Mouse (Mus musculus): ENCODE data around the gene Napsa. TPM values are rescaled to one million over a fixed set of nuclear protein-coding genes. Genes with fewer than 3 reads are reported as not detected.

Napsa gene
- polyA plus RNA-seq, 1 experiment, result not detected

DNA sequence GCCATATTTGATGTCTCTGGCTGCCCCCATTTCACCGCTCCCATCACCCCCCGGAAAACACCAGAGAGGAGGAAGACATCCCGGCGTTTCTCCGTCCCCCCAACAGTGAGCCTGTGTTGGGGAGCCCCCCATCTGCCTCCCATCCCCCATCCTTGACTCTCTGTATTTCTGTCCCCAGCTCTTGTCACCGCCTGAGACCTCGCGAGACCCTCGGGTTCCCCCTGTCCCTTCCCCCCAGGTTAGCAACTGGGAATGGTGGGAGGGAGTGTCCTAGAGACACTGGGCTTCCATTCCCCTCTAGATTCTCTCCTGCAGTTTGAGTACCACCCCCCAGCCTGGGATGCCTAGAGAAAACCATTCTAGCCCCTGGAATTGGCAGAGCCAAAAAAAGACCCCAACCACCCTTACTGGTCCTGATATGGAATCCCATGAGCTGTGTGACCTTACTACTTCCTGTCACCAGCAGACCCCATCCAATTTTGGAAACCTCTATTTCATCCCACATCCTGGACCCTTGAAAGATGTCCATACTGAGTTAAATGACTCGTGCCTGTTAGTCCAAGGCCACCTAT, 28.6 kb downstream of the Napsa start:
- no peak for TF ChIP-seq MYOD1 (IDR thresholded peaks at IDR 0.05; ENCODE audit: control insufficient read depth, insufficient read length, low read depth)
- TF ChIP-seq USF1 (IDR thresholded peaks at IDR 0.05; ENCODE audit: low read depth), result no peak
- TF ChIP-seq MAX (IDR thresholded peaks at IDR 0.05), result no peak
- TF ChIP-seq MYOG (IDR thresholded peaks at IDR 0.05; ENCODE audit: control insufficient read depth, extremely low read depth, insufficient read length), result no peak
- no peak for TF ChIP-seq CEBPB (IDR thresholded peaks at IDR 0.05; ENCODE audit: low read depth)
- no peak for TF ChIP-seq CTCF (IDR thresholded peaks at IDR 0.05; ENCODE audit: control insufficient read depth, insufficient read depth, insufficient read length)
- no peak for TF ChIP-seq FOSL1 (IDR thresholded peaks at IDR 0.05; ENCODE audit: insufficient read depth, low read length, poor library complexity, severe bottlenecking)
- H3K27me3 ChIP-seq (ENCODE audit: control insufficient read depth, insufficient read depth, insufficient read length), result peaks cover 62% of the 10 kb centered on the region
- no peak overlapping the region for H3K4me3 ChIP-seq (ENCODE audit: insufficient read depth, poor library complexity, severe bottlenecking)
- H3K79me2 ChIP-seq (ENCODE audit: control insufficient read depth, insufficient read depth), result no peaks in the 10 kb centered on the region
- no peak overlapping the region for H3ac ChIP-seq (ENCODE audit: control insufficient read depth, insufficient read length, low read depth)
- no peaks in the 10 kb centered on the region for H3K79me3 ChIP-seq (ENCODE audit: low read depth)
- no peaks in the 10 kb centered on the region for H3K36me3 ChIP-seq (ENCODE audit: control insufficient read depth, insufficient read depth)

DNA sequence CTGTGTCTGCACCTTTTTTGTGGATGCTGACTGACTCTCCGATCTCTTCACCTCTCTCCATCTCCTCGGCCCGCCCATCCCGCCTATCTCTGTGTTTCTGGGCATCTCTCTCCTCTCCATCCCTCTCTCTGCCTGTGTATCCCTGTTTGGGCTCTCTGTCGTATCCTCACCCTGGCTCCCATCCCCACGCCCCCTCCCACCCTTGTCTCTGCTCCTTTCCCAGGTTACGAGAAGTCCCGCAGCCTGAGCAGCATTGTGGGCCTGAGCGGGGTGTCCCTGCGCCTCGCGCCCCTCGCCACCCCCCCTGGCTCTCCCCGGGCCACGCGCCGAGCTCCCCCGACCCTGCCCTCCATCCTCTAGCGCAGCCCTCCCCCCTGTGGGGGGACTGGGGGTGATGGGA, 29.5 kb downstream of the Napsa start:
- TF ChIP-seq MYOG (IDR thresholded peaks at IDR 0.05; ENCODE audit: control insufficient read depth, extremely low read depth, insufficient read length) (no peak), MYOD1 (IDR thresholded peaks at IDR 0.05; ENCODE audit: control insufficient read depth, insufficient read length, low read depth) (no peak), CTCF (IDR thresholded peaks at IDR 0.05; ENCODE audit: control insufficient read depth, insufficient read depth, insufficient read length) (no peak), MAX (IDR thresholded peaks at IDR 0.05) (no peak), USF1 (IDR thresholded peaks at IDR 0.05; ENCODE audit: low read depth) (no peak), FOSL1 (IDR thresholded peaks at IDR 0.05; ENCODE audit: insufficient read depth, low read length, poor library complexity, severe bottlenecking) (no peak), CEBPB (IDR thresholded peaks at IDR 0.05; ENCODE audit: low read depth) (no peak)
- Histone ChIP-seq H3K27me3 (ENCODE audit: control insufficient read depth, insufficient read depth, insufficient read length) (peaks cover 71% of the 10 kb centered on the region), H3K79me3 (ENCODE audit: low read depth) (no peaks in the 10 kb centered on the region), H3K36me3 (ENCODE audit: control insufficient read depth, insufficient read depth) (no peaks in the 10 kb centered on the region), H3ac (ENCODE audit: control insufficient read depth, insufficient read length, low read depth) (no peak overlapping the region), H3K79me2 (ENCODE audit: control insufficient read depth, insufficient read depth) (no peaks in the 10 kb centered on the region), H3K4me3 (ENCODE audit: insufficient read depth, poor library complexity, severe bottlenecking) (no peak overlapping the region)

DNA sequence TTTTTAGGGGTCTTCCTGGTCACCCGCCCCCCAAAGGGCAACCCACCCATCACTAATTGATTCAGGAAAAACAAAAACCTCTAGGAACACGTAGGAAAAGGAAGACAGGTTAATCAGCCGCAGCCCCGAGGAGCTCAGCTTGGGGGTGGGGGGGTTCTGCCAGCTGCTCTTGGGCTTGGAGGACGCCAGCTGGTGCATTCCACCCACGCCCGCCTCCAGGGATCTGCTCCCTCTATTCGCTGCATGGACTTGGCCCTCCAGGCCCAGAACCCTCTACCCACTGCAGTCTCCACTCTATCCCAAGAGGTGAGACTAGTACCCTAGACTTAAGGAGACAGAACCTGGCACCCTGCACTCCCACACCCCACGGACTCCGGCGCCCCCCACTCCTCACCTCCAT, 30.3 kb downstream of the Napsa start:
- no peaks in the 10 kb centered on the region for H3K79me3 ChIP-seq (ENCODE audit: low read depth)
- no peaks in the 10 kb centered on the region for H3K79me2 ChIP-seq (ENCODE audit: control insufficient read depth, insufficient read depth)
- no peaks in the 10 kb centered on the region for H3K36me3 ChIP-seq (ENCODE audit: control insufficient read depth, insufficient read depth)
- TF ChIP-seq CEBPB (IDR thresholded peaks at IDR 0.05; ENCODE audit: low read depth) (no peak), USF1 (IDR thresholded peaks at IDR 0.05; ENCODE audit: low read depth) (no peak), MYOG (IDR thresholded peaks at IDR 0.05; ENCODE audit: control insufficient read depth, extremely low read depth, insufficient read length) (no peak), CTCF (IDR thresholded peaks at IDR 0.05; ENCODE audit: control insufficient read depth, insufficient read depth, insufficient read length) (no peak), FOSL1 (IDR thresholded peaks at IDR 0.05; ENCODE audit: insufficient read depth, low read length, poor library complexity, severe bottlenecking) (no peak), MAX (IDR thresholded peaks at IDR 0.05) (no peak), MYOD1 (IDR thresholded peaks at IDR 0.05; ENCODE audit: control insufficient read depth, insufficient read length, low read depth) (no peak)
- peaks cover 71% of the 10 kb centered on the region for H3K27me3 ChIP-seq (ENCODE audit: control insufficient read depth, insufficient read depth, insufficient read length)
- no peak overlapping the region for H3K4me3 ChIP-seq (ENCODE audit: insufficient read depth, poor library complexity, severe bottlenecking)
- no peak overlapping the region for H3ac ChIP-seq (ENCODE audit: control insufficient read depth, insufficient read length, low read depth)

DNA sequence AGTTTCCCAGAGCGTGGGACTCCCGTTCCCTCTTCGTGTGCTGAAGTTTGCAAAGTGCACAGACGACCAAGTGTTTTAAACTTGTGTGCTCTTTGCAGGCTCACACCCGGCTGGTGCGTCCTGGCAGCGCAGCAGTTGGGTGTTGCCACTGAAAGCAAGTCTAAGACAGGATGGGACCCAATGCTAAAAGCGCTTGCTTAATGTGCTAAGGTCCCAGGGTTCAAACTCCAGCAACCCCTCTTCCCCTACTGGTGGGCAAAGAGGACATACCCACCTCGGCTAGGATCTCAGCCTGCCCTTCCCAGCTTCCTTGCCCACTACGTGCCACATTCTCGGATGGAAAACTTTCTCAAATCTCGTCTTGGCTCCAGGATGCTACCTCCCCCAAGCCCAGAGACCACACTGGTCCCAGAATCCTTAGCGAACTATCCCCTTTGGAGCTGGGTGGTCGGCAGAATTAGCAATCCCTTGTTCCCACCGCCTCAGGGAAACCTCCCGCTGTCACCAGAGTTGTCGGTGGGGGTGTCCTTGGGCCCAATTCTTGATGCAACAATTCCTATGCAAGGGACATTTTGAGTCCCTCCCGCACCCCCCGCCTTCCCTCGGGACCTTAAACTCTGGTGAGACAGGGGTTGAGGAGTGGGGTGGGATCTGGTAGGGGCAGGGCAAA, 31.1 kb downstream of the Napsa start:
- Histone ChIP-seq H3K27me3 (ENCODE audit: control insufficient read depth, insufficient read depth, insufficient read length) (peaks cover 70% of the 10 kb centered on the region), H3K36me3 (ENCODE audit: control insufficient read depth, insufficient read depth) (no peaks in the 10 kb centered on the region), H3K4me3 (ENCODE audit: insufficient read depth, poor library complexity, severe bottlenecking) (no peak overlapping the region), H3K79me3 (ENCODE audit: low read depth) (no peaks in the 10 kb centered on the region), H3ac (ENCODE audit: control insufficient read depth, insufficient read length, low read depth) (no peak overlapping the region), H3K79me2 (ENCODE audit: control insufficient read depth, insufficient read depth) (no peaks in the 10 kb centered on the region)
- TF ChIP-seq MAX (IDR thresholded peaks at IDR 0.05) (no peak), CEBPB (IDR thresholded peaks at IDR 0.05; ENCODE audit: low read depth) (no peak)

DNA sequence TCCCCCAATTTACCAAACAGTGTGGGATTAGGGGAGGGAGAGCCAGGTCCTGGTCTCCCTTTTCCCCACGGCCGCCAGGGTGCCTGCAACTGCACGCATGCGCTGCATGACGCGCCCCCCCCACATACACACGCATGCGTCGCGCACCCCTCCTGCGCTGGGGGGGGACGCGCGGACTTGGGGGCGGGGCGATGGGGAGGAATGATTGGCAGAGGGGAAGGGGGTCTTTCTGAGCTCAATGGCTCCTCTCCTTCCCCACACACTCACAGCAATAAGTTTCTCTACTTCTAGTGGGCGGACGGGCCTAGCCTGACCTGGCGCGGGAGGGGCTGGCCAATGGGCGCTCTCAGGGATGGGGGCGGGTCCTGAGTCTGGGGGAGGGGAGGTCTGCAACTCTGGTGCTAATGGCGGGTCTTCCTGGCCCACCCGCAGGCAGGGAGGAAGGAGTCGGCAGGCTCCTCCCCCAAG, 32.0 kb downstream of the Napsa start:
- Histone ChIP-seq H3K36me3 (ENCODE audit: control insufficient read depth, insufficient read depth) (no peaks in the 10 kb centered on the region), H3K79me3 (ENCODE audit: low read depth) (no peaks in the 10 kb centered on the region), H3K4me3 (ENCODE audit: insufficient read depth, poor library complexity, severe bottlenecking) (no peak overlapping the region), H3ac (ENCODE audit: control insufficient read depth, insufficient read length, low read depth) (no peak overlapping the region), H3K27me3 (ENCODE audit: control insufficient read depth, insufficient read depth, insufficient read length) (peaks cover 73% of the 10 kb centered on the region), H3K79me2 (ENCODE audit: control insufficient read depth, insufficient read depth) (no peaks in the 10 kb centered on the region)
- TF ChIP-seq FOSL1 (IDR thresholded peaks at IDR 0.05; ENCODE audit: insufficient read depth, low read length, poor library complexity, severe bottlenecking) (no peak), CEBPB (IDR thresholded peaks at IDR 0.05; ENCODE audit: low read depth) (no peak), MYOG (IDR thresholded peaks at IDR 0.05; ENCODE audit: control insufficient read depth, extremely low read depth, insufficient read length) (no peak), MAX (IDR thresholded peaks at IDR 0.05) (no peak), CTCF (IDR thresholded peaks at IDR 0.05; ENCODE audit: control insufficient read depth, insufficient read depth, insufficient read length) (no peak), MYOD1 (IDR thresholded peaks at IDR 0.05; ENCODE audit: control insufficient read depth, insufficient read length, low read depth) (no peak)

DNA sequence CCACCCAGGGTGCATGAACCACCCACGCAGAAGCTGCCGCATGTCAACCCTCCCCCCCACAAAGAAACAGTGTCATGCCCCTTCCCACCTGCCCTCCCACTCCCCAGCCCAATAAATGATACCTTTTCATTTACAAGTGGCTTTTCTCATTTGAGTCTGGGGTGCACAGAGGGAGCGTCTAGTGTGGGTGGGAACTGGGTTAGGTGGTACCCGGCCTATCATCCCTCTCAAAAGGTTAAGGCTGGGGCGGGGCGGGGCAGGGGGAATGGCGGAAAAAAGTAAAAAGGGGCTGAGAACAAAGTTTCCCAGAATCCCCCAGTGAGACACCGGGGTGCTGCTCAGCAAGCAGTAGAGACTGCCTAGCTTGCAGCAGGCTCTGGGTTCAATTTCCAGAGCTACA, 32.4 kb downstream of the Napsa start:
- no peaks in the 10 kb centered on the region for H3K79me3 ChIP-seq (ENCODE audit: low read depth)
- no peaks in the 10 kb centered on the region for H3K36me3 ChIP-seq (ENCODE audit: control insufficient read depth, insufficient read depth)
- no peak overlapping the region for H3ac ChIP-seq (ENCODE audit: control insufficient read depth, insufficient read length, low read depth)
- no peaks in the 10 kb centered on the region for H3K79me2 ChIP-seq (ENCODE audit: control insufficient read depth, insufficient read depth)
- no peak overlapping the region for H3K4me3 ChIP-seq (ENCODE audit: insufficient read depth, poor library complexity, severe bottlenecking)
- TF ChIP-seq CTCF (IDR thresholded peaks at IDR 0.05; ENCODE audit: control insufficient read depth, insufficient read depth, insufficient read length) (no peak), FOSL1 (IDR thresholded peaks at IDR 0.05; ENCODE audit: insufficient read depth, low read length, poor library complexity, severe bottlenecking) (no peak), USF1 (IDR thresholded peaks at IDR 0.05; ENCODE audit: low read depth) (no peak), MAX (IDR thresholded peaks at IDR 0.05) (no peak), MYOG (IDR thresholded peaks at IDR 0.05; ENCODE audit: control insufficient read depth, extremely low read depth, insufficient read length) (no peak), MYOD1 (IDR thresholded peaks at IDR 0.05; ENCODE audit: control insufficient read depth, insufficient read length, low read depth) (no peak), CEBPB (IDR thresholded peaks at IDR 0.05; ENCODE audit: low read depth) (no peak)
- peaks cover 72% of the 10 kb centered on the region for H3K27me3 ChIP-seq (ENCODE audit: control insufficient read depth, insufficient read depth, insufficient read length)
